Mouse (Mus musculus): ENCODE data around the gene Rps7.

Rps7 gene

DNA sequence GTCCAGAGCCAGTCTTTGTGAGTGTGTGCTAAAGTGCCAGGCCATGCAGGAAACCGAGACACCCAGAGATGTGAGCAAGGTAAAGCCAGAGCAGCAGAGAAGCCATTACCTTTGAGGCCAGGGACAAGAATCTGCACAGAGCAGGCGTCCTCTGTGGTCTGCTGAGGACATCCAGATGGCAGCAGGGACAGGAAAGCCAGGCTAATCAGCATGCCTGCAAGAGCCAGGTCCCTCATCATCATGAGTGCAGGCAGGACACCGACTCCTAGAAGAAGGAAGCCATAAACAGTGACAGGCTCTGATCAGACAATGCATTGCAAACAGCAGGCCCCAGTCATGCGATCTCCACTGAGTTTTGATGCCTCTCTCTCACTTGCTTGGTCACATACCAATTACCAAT, 18.5 kb downstream of the Rps7 start:
- no peak for DNase-seq (ENCODE audit: low spot score)

DNA sequence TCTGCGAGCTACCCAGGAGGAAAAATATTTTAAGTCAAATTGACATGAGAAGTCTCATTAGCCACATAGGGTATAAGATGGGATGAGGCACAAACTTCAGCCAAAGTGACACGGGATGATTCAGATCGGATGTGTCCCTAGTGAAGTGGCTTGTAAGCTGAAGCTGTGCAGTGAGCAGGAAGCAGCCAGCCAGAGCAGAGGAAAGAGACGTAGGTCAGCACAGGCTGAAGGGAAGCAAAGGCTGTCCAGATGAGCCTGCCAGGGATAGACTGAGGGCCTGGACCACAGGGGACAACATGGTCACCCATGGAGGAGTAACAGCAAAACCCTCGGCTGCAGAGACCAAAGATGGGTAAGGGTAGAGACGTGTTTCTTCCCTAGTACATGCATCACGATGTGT, 21.4 kb downstream of the Rps7 start:
- no peak for DNase-seq (ENCODE audit: low spot score)

DNA sequence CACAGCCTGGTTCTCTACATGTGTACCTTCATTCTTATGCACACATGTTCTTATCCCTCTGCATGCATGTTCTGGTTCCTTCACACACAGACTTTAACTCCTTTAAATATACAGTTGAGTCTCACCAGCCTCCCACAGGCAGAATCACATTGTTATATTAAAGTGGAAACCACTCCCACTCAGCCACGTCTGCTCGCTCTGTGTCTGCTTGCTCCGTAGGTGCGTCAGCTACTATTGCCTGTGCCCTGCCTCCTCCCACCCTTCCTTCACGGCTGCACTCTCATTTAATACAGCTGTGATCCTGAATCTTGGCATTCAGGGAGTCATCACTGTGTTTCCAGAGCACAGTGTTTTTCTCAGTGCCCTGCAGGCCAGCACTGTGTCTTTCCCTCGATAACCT, 23.4 kb downstream of the Rps7 start:
- DNase-seq (ENCODE audit: low spot score) = no peak

DNA sequence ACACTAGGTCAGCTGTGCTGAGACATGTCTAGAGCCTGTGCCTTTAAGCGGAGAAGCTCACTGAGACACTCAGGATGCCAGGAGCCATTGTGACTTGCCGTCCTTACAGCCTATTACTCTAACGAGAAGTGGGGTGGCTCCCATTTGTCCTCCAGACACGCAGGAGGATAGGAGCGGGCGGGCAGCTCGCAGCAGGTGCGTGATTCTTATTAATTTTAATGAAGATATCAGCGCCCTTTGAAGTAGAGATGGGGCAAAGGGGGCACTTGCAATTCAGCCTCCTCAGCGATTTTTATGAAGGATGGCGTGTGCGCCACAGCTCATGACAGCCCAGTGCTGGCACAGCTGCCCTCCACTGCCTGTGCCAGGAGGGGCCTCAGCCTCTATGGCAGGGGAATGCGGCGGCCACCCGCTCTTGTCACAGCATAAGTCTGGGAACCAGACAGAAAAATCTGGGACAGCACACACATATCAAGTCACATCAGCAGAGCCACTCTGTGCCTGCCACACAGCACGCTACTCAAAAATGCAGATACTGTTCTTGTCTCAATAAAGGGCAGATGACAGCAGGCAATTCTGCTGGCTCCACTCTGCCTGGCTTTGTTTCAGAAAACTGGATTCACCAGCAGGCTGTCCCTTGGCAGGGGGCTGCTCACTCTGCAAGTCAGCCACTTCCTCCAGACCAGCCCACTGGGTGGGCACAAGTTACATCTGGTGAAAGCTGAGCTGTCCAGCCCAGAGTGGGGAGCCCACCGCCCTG, 28.0 kb downstream of the Rps7 start:
- no peak for DNase-seq (ENCODE audit: low spot score)

DNA sequence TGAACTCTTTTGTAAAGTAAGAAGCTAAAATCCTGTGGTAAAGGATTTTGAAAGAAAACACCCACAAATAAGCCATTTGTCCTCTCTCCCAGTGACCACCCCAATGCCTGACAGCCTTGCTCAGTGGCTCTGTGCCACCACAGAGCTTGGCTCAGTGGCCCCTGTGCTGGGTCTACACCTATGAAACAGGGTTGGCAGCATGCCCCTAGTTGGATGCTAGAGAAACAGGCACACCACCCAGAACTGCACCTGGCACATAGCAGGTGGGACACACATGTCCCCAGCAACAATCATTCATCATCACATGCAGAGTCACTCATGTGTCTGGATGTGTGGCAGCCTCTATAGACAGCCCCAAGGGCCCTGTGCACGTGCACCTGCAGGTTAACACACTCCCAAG, 32.3 kb downstream of the Rps7 start:
- no peak for DNase-seq (ENCODE audit: low spot score)

DNA sequence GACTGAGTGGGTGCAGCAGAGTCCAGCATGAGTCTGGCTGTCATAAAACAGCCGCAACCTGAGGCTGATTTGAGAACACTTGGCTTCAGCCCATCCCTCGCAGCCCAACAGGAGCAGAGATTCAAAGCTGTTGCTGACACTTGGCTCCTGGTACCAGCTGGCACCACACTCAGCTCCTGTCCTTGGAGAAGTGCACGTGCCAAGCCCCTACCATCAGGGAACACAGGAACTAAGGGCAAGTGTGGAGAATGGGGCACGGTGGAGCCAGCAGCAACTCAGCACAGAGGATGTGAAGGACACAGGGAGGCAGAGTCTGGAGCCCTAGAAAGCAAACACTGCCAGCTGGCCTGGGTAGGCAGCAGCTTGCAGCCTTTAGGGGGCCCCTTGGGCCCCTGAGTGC, 33.5 kb downstream of the Rps7 start:
- no peak for DNase-seq (ENCODE audit: low spot score)

DNA sequence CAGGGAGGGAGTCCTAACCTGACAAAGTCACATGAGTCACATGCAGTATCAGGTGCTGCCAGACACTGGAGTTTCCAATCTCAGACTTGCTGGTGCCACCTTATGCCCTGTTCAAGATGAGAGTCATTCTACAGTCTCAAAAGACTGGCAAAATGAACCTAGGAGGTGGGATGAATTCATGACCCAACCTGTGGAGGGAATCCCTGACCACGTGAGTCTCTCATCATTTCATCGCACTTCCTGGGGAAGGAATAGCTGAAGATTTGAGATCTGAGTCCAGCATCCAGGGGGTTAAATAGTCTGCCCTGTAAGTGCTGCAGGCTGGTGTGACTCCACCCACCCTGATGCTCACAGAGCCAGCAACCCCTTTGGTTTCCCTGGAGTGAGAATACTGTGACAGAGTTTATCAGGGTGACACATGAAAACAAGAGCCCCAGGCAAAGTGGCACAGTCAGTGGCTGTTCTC, 37.2 kb downstream of the Rps7 start:
- DNase-seq (ENCODE audit: low spot score) = no peak

DNA sequence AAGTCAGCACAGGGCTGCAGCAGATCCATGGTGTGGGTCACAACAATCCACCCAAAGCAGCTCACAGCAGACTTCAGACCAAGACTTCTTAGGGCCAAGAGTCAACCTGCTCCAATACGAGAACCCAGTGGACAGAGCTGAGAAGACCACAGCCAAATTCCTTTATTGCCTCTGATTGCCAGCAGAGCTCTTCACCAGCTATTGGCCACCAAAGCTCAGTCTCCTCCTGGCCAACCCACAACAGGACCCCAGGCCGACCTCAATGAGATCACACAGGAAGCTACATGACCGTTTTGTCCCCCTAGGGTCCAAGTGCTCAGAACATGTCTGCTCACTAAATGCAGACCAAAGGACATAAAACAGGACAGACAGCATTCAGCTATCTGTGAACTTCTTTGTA, 37.6 kb downstream of the Rps7 start:
- DNase-seq (ENCODE audit: low spot score) = no peak

DNA sequence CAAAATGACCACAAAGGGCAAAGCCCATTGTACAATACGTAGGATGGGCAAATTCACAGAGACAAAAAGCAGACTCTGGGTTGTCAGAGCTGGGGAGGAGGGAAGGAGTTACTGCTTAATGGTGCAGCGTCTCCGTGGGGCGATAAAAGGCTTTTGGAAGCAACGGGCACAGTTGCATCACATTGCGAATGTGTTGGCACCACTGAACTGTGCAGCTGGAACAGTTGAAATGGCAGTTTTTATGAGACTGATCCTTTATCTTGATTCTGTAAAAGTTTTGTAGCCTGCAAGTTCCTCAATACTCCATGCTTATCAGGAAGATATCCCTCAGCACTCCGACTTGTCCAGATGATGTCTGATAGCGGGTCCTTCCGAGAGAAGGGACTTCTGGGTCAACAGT, 38.1 kb downstream of the Rps7 start:
- no peak for DNase-seq (ENCODE audit: low spot score)

DNA sequence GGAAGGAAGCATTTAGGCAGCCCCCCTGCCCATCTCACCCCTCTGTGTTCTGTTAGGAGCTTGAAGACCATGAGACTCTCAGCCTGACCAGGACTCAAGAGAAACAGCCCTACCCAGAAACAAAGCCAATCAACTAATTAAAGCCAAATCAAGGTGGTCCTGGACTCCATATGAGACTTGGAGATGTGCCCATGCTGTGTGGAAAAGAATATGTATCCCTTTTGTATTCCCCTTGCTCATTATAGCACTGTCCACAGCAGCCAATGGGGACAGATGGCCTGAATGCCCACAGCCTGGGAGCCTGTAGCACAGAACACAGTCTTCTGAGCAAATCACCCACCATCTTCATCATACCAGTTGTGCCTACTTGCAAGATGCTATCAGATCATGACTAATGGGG, 38.9 kb downstream of the Rps7 start:
- DNase-seq (ENCODE audit: low spot score) = no peak

DNA sequence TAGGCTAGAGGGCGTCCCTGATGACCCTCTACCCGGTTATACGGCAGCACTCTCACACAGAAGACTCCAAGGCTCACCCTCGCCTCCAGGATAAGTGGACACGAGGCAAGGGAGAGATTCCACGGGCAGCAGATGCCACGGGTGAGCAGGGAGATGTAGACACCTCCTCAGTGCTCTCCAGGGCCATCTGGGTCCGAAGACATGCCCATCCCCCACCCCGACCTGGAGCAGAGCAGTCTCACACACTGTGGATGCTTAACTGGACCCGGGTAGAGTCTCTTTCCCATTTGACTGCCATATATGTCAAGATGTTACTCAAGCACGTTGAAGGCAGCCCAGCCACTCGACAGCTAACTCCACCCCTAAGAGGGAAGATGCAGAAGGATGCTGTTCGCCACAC, 45.3 kb downstream of the Rps7 start:
- no peak for DNase-seq (ENCODE audit: low spot score)

DNA sequence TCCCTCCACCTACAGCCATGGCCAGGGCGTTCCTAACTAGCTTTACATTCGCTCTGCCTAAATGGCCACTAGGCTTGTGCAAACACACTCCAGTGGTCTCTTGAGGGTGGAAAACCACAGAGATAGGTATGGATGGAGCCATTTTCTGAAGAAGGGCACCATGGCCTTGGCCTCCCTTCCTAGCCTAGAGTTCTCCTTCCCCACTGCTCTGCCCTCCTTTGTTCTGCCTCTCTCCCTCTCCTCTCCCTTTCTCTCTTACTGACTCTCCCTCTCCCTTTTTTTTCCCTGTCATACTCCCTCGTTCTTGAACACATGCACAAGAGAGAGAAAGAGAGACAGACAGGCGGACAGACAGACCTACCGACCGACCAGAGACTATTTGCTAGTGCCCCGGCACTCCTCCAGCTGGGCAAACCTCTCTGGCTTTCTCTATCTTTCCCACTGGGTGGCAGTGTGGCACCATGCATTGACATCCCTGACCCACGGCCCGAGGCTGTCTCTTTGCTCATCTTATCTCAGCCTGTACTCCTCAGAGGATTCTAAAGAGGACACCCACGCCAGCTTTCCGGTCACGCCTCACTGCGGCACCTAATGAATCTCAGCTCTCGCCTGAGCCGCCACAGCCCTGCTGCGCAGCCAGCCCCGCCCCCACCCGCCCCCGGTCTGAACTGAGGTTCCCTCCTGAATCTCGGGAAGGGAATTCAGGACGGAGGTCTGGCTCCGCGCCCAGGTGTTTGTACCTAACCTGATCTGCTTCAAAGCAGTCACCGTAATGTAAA, 46.5 kb downstream of the Rps7 start:
- peak; percentile 50 for DNase-seq (ENCODE audit: low spot score)

DNA sequence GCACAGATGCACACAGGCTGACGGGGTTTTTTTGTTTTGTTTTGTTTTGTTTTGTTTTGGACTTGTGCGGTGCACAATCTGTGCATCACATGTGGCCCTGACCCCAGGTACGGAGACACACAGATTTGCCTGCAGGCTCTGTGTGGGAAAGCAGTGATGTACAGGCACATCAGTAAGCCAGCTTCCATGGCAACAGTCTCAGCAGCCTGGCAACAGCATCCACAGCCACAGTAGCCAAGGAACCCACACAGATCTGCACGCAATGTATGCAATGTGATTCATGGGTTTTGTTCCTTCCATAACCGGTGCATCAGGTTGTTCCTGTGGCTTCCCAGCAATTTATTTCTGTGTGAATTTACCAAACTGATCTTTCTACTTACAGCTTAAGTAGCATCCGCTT, 47.8 kb downstream of the Rps7 start:
- no peak for DNase-seq (ENCODE audit: low spot score)

DNA sequence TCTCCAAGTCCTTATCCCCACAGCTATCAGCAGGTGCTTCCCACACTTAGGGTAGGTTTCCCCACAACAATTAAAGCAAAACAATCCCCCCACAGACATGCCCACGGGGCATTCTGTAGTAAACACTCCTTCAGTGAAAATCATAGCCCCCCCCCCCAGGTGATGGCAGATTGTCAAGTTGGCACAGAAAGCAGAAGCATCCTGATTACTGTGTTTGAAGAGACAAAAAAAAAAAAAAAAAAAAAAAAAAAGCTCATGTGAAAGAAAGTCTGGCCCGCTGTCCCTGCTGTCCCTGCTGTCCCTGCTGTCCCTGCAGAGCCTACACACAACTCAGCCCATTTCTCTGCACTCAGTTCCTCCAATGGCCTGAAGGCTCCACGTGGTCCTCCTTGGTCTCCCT, 51.7 kb downstream of the Rps7 start:
- no peak for DNase-seq (ENCODE audit: low spot score)

DNA sequence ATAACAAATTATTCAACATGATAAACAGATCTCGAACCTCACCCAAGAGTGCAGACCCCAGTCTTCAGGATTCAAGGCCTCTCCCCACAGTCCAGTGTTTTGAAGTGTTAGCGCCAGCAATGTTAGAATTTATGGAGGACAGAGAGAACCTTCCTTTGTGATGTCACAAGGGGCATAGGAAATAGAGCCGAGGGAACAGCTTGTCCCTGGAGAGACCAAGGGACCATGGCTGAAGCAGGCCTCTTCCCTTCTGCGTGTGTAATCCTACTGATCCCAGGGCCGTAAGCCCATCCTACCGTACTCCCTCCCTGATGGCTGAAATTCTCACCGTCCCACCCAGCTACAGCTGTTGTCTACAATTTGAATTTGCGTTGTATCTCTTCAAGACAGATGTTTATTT, 53.3 kb downstream of the Rps7 start, which contains the start of gene Allc:
Allc (minus strand) TSS at position 101 of the 400 bp plus-strand sequence.
- no peak for DNase-seq (ENCODE audit: low spot score)
